Mouse (Mus musculus) lung, postnatal 14 days (tissue): ENCODE data around the gene Arl3.
A peak's percentile ranks its signal among the peaks of the same experiment; 100 is the strongest.

Experiments used
- DNase-seq: peaks from one replicate; pipeline ENCODE4 v3.0.0; 2021

Arl3 gene

GRCm38 (mm10) chr19:46499836-46500580 lies 73.0 kb downstream of the Arl3 start:
- DNase-seq: peak; percentile 98

GRCm38 (mm10) chr19:46499539-46499835 lies 73.5 kb downstream of the Arl3 start:
- no peak for DNase-seq

GRCm38 (mm10) chr19:46497230-46497629 lies 75.8 kb downstream of the Arl3 start:
- DNase-seq: no peak

GRCm38 (mm10) chr19:46495136-46495535 lies 77.9 kb downstream of the Arl3 start:
- no peak for DNase-seq

GRCm38 (mm10) chr19:46490634-46491033 lies 82.4 kb downstream of the Arl3 start:
- DNase-seq: peak; percentile 62

GRCm38 (mm10) chr19:46489448-46489847 lies 83.5 kb downstream of the Arl3 start:
- DNase-seq: no peak

- DNase-seq: no peak
These were observed 86.3 kb downstream of the Arl3 start for GRCm38 (mm10) chr19:46486709-46487108.

GRCm38 (mm10) chr19:46485847-46486246 lies 87.2 kb downstream of the Arl3 start:
- no peak for DNase-seq

GRCm38 (mm10) chr19:46484518-46484917 lies 88.5 kb downstream of the Arl3 start:
- DNase-seq: peak; percentile 87

- DNase-seq: peak; percentile 36
These were observed 89.2 kb downstream of the Arl3 start for GRCm38 (mm10) chr19:46483701-46484328.

GRCm38 (mm10) chr19:46482896-46483516 lies 90.0 kb downstream of the Arl3 start:
- DNase-seq: no peak

GRCm38 (mm10) chr19:46481756-46482155 lies 91.2 kb downstream of the Arl3 start:
- DNase-seq: no peak

- DNase-seq: no peak
These were observed 91.6 kb downstream of the Arl3 start for GRCm38 (mm10) chr19:46481352-46481751.
